Mouse (Mus musculus): ENCODE measurements around the gene Nsmce3.

Gene Nsmce3

GRCm38 (mm10) chr7:64872743-64873241, at the start of gene Nsmce3:
Gene Nsmce3 (minus strand): TSS chr7:64872997.
- peak; percentile 95 for DNase-seq (ENCODE audit: low read depth, low spot score)

GRCm38 (mm10) chr7:64921189-64921588, 48.4 kb upstream of the Nsmce3 start:
- no peak for DNase-seq (ENCODE audit: low read depth, low spot score)

GRCm38 (mm10) chr7:64920735-64921134, 47.9 kb upstream of the Nsmce3 start:
- DNase-seq (ENCODE audit: low read depth, low spot score) = no peak

GRCm38 (mm10) chr7:64916654-64917053, 43.9 kb upstream of the Nsmce3 start:
- DNase-seq (ENCODE audit: low read depth, low spot score) = no peak

GRCm38 (mm10) chr7:64915121-64915520, 42.3 kb upstream of the Nsmce3 start:
- DNase-seq (ENCODE audit: low read depth, low spot score) = no peak

GRCm38 (mm10) chr7:64911945-64912344, 39.1 kb upstream of the Nsmce3 start:
- DNase-seq (ENCODE audit: low read depth, low spot score) = no peak

- no peak for DNase-seq (ENCODE audit: low read depth, low spot score)
Observed at GRCm38 (mm10) chr7:64910208-64910607, 37.4 kb upstream of the Nsmce3 start.

- DNase-seq (ENCODE audit: low read depth, low spot score) = no peak
Observed at GRCm38 (mm10) chr7:64906955-64907354, 34.2 kb upstream of the Nsmce3 start.

- no peak for DNase-seq (ENCODE audit: low read depth, low spot score)
Observed at GRCm38 (mm10) chr7:64905506-64905905, 32.7 kb upstream of the Nsmce3 start.

- DNase-seq (ENCODE audit: low read depth, low spot score) = no peak
Observed at GRCm38 (mm10) chr7:64900249-64900648, 27.5 kb upstream of the Nsmce3 start.

- no peak for DNase-seq (ENCODE audit: low read depth, low spot score)
Observed at GRCm38 (mm10) chr7:64896587-64896986, 23.8 kb upstream of the Nsmce3 start.

- no peak for DNase-seq (ENCODE audit: low read depth, low spot score)
Observed at GRCm38 (mm10) chr7:64895685-64896101, 22.9 kb upstream of the Nsmce3 start.

GRCm38 (mm10) chr7:64891139-64891538, 18.3 kb upstream of the Nsmce3 start:
- DNase-seq (ENCODE audit: low read depth, low spot score) = no peak

- DNase-seq (ENCODE audit: low read depth, low spot score) = no peak
Observed at GRCm38 (mm10) chr7:64889919-64890318, 17.1 kb upstream of the Nsmce3 start.

GRCm38 (mm10) chr7:64884187-64884862, 11.5 kb upstream of the Nsmce3 start:
- DNase-seq (ENCODE audit: low read depth, low spot score) = no peak

- DNase-seq (ENCODE audit: low read depth, low spot score) = no peak
Observed at GRCm38 (mm10) chr7:64882243-64882642, 9.4 kb upstream of the Nsmce3 start.

- no peak for DNase-seq (ENCODE audit: low read depth, low spot score)
Observed at GRCm38 (mm10) chr7:64881387-64881786, 8.6 kb upstream of the Nsmce3 start.

GRCm38 (mm10) chr7:64880415-64880814, 7.6 kb upstream of the Nsmce3 start:
- DNase-seq (ENCODE audit: low read depth, low spot score) = no peak

- DNase-seq (ENCODE audit: low read depth, low spot score) = no peak
Observed at GRCm38 (mm10) chr7:64874941-64875340, 2.1 kb upstream of the Nsmce3 start.

GRCm38 (mm10) chr7:64873266-64873665, 469 bp upstream of the Nsmce3 start:
- DNase-seq (ENCODE audit: low read depth, low spot score) = no peak

GRCm38 (mm10) chr7:64871987-64872742, 632 bp downstream of the Nsmce3 start:
- no peak for DNase-seq (ENCODE audit: low read depth, low spot score)

GRCm38 (mm10) chr7:64869549-64870065, 3.2 kb downstream of the Nsmce3 start:
- no peak for DNase-seq (ENCODE audit: low read depth, low spot score)

- DNase-seq (ENCODE audit: low read depth, low spot score) = no peak
Observed at GRCm38 (mm10) chr7:64863538-64863937, 9.3 kb downstream of the Nsmce3 start.
